Mouse (Mus musculus): ENCODE data around the gene Rtp2.

The Rtp2 gene

DNA sequence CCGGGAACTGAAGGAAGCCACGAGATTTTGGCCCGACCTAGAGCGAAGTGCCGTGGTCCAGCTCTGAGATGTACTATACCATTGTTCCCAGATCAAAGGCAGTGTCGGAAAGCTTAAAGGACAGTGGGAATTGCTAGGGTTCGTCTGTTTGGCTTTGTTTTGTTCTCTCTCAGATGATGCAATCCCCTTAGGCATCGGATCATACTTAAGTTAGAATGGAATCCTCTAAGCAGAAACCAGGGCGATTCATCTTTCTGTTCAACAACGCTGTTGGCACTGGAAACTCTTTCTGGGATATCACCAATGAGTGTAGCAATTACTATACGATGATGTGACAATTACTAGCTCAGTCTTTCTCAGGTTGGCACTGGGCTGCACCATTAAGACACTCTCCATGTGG lies at the start of gene Rtp2:
Gene Rtp2, minus strand, starts transcription at position 101 of the 400 bp plus-strand sequence.
- in situ Hi-C loops (cut with MboI, MseI) = no loop called here

DNA sequence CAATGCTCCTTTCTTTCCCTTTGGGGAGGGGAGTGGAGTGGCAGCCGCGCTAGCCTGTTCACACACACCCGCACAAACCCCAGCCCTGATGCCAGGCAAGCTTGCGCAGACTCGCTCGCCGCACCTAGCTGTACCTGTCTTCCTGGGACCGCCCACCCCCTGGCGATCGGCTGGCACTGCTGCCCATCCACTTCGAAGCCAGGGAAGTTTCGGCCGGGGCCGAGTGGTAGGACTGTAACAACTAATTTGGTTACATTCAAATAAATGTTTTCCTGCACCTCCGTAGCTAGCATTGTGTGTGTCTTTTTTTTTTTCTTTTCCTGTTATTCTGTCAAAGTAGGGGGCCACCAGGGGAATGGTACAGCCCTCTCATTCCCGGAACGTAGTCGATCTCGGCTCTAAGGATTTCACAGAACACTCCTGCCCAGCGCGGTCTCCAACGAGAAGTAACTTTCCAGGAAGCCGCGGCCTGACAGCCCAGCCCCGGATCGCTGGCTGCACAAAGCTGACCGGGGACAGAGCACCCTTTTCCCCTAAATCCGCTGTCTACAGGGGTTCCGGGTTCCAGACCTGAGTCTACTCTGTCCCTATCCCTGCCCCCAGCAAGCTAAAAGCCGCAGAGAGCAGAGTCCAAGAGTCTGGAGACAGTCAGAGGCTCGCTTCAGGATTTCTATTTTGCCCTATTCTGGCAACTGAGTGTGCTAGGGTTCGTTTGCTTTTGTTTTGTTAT lies 49.0 kb upstream of the Rtp2 start:
- in situ Hi-C loops (cut with MboI, MseI) = loop anchor here (5.0 to 10.0 kb wide), 5 partner anchors 526 to 1284 kb away; no protein-coding TSS in a partner anchor

DNA sequence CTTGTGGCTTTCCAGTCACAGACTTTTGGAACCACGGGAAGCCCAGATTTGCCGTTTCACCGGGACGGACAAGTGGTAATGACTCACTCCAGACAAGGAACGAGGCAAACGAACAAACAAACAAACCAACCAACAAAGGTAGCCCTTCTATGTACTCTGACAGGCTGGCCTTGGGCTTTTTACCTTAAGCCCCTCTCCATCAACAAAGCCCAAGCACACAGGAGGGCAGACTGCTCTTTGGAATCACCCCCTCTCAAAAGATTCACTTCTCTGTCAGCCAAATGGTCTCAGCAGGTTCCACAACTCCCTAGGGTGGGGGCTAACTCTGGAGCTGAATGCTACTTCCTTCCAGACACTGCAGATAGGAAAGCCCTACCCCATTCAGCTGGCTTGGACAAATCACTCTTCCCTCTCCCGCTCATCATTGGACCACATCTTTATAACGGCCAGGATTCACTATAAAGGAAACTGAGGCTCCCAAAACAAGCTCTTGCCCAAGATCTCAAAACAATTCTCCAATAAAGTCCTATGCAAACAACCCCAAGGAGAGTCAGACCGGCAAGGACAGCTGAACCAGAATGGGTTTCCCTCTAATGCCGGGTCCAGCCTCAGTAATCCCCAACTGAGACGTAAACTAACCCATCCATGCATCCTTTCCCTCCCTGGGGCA lies 48.1 kb upstream of the Rtp2 start:
- in situ Hi-C loops (cut with MboI, MseI) = loop anchor here (5.0 to 10.0 kb wide), 5 partner anchors 527 to 1284 kb away; no protein-coding TSS in a partner anchor

DNA sequence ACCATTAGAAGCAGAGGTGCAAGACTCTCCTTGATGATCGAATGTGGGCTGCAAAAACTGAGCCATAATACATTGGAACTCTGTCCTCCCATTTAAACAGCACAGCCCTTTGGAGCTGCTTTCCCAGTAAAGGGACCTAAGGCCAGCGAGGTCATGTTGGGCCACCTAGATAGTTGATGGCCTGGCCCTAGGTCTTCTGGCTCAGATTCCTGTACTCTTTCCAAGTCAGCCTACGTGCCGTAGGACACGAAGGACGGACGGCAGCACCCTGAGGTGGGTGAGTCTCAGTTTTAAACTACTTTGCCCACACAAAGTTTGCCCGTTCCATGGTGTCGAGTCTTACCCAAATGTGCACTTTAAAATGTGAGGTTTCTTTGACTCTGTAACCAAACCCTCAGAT lies 47.3 kb upstream of the Rtp2 start:
- in situ Hi-C loops (cut with MboI, MseI) = no loop called here

DNA sequence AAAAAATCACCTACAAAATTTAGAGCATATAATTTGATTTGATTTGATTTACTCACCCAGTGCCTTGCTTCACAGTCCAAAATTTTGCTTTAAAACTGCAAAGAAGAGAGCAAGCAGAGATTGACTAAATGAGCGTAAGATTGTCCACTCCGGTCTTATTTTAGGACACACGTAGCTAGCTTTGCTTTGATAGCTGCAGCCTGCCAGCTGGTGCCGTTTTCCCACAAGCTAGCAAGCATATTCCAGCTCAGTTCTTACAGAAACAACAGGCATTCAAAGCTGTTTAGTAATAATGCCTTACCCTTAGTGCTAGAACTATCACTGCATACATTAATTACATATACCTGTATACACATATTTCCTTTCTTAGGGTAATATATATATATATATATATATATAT lies 46.3 kb upstream of the Rtp2 start:
- in situ Hi-C loops (cut with MboI, MseI) = no loop called here

DNA sequence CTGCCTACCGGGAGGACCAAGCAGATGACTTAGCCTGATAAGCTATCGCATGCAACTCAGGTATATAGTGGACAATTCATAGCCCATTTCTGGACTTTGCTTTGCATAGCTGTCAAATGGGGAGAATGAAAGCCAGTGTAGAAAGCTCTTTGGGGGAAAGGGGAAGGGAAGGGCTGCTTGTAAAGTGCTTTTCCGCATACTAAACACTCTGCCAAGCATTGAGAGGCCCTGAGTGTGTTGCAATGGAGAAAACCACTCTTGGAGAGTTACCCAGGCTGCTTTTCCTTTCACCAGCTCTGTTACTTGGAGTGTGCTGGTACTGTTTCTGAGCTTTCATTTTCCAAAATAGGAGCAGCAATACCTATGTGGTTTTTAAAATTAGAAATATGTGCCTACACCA lies 45.5 kb upstream of the Rtp2 start:
- in situ Hi-C loops (cut with MboI, MseI) = no loop called here

DNA sequence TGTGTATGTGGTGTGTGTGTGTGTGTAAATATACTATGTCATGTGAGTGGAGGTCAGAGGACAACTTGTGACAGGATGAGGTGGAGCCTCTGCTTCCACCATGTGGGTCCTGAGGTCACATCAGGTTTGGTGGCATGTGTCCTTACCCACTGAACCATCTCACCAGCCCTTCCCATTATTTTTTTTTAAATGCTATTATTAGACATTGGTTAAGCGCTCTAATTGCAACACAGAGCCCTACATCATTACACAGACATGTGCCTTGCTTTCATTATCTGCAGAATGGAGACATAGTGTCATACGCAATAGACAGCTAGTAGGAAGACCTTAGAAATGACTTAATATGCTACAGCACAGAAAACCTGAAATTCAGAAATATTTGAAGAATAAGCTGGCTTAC lies 44.0 kb upstream of the Rtp2 start:
- in situ Hi-C loops (cut with MboI, MseI) = no loop called here

DNA sequence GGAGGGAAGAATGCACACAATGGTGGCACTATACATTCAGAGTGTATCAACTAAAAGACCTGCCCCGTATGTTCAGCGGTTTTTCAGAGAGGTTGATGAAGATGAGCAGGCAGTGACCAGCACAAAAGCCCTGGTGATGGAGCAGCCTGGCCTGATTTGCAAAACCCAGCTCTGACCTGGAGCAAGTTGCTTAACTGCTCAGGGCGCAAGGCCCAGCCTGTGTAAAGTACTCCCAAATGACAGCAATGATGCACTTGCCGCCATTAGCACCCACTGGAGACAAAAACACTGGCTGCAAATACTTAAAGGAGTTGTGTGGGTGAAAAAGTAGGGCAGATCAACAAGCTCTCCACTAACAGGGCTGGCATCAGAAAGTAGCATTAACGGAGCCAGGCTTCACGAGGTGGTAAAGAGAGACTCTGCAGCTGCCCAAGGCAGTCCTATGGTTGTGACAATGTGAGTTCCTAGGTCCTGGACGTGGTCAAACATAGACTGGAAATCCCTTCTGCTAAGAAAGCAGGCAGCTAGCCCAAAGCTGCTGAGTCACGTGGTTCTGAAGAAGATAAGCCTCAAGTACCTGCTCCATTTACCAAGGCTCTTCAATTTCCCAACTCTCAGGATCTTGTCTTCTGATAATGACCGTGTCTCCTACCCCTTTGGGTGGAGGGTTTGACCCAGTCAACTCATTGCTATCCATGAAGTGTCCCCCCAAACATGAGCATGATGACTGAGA lies 41.6 kb upstream of the Rtp2 start:
- in situ Hi-C loops (cut with MboI, MseI) = no loop called here

DNA sequence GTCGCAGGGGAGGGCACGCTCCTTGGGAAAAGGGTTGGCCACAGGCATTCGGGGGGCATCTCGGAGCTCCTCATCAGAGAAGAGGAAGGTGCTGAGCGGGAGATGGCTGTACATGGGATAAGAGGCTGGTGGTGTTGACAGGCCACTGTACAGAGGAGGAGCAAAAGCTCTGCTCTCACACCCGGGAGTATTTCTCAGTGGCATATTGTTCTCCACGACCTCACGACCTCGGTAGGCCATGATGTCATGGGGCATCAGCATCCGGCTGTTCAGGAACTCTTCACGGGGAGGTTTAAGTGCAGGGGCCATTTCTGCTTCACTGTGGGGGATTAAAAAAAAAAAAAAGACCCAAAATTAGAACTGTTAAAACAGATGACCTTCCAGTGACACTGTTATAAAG lies 40.7 kb upstream of the Rtp2 start:
- in situ Hi-C loops (cut with MboI, MseI) = no loop called here

DNA sequence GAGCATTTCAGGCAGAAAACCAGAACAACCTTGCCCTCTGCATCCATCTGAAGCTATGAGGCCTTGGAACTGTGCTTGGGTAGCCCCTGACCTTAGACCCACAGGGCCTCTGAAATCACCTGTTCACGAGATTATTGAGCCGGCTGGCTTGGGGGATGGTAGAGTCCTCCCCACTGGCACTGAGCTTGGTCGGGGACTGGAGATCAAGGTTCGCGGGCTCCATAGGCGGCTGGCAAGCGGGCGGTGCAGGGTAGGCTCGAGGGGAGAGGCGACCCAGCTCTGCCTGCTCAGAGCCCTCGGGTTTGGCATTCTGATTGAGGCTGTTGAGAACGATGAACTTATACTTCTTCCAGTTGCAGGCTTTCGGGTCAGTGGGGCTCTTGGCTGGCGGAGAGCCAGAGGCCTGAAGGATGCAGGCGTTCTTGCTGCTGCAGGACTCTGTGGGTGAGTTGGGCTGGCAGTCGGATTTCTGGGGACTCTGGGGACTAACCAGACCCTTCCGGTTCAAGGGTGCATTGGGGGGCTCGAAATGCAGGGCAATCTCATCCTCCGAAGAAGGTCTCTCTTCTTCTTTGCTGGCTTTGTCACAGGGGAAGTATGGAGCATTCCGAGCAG lies 40.0 kb upstream of the Rtp2 start:
- in situ Hi-C loops (cut with MboI, MseI) = no loop called here

DNA sequence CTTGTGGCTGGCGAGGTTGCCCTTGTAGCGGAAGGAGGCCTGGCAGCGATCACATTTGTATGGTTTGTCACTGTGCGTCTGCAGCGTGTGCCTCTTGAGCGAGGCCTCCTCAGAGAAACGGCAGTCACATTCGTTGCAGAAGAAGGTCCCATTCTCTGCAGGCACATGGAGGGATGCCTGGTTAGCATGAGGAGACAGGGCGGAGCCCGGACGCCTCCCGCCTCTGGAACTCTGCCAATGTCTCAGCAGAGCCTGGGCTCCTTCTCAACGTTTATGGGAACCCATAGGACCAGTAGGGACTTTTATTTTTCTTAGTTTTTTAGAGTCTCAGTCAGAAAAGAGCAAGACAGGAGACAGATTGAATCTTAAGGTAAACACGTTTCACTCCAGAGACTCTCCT lies 37.7 kb upstream of the Rtp2 start:
- in situ Hi-C loops (cut with MboI, MseI) = loop anchor here (10.0 kb wide), 1 partner anchor 1375 kb away; no protein-coding TSS in a partner anchor

DNA sequence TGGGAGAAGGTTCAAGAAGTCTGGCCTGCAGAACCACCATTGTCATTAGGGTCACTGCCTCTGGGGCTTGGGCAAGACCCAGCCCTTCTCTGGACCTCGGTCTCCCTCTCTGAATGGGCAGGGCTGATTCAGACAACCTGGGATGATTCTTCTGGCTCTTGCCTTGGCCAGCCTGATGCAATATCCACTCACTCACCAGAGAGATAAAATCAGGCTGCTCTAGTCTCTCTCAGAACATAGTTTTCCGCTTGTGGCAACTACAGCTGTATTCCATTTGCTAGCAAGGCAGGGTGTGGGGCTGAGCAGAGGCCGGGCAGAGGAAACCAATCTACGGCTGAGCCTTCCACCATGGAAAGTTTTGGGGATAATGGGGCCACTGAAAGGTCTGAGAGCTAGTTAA lies 36.7 kb upstream of the Rtp2 start:
- in situ Hi-C loops (cut with MboI, MseI) = loop anchor here (10.0 kb wide), 1 partner anchor 1376 kb away; no protein-coding TSS in a partner anchor

DNA sequence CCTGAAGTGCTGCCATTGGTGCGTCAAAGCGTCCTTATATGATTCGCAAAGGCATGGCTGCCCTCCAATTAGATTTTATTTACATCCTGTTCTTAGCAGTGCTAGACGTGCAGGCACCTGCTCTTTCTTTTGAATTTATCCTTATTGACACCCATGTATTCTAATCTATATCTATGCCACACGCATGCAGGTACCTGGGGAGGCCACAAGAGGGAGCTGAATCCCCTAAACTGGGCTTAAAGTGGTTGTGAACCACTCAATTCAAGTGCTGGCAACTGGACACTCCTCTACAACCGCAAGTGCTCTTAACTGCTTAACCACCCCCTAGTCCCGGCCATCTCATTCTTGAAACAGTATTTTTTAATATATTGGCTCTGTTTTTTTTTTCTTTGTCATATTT lies 35.1 kb upstream of the Rtp2 start:
- in situ Hi-C loops (cut with MboI, MseI) = loop anchor here (10.0 kb wide), 1 partner anchor 1378 kb away; no protein-coding TSS in a partner anchor

DNA sequence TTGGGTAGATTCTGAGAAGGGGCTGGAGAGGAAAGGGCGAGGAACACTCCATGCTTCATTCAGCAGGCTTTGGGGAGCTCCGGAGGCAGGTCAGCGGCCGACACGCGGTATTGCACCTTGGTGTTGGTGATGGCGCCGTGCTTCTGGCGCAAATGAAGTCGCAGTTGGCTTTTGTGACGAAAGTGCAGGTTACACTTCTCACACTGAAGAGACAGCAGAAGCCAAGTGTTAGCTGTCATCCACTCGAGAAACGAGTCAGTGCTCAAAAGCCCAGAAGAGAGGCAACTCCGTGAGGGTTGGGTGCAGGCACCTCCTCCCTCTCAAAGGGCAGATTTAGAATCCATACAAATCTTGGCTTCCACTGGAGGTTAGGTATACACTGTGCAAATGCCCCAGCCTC lies 33.9 kb upstream of the Rtp2 start:
- in situ Hi-C loops (cut with MboI, MseI) = loop anchor here (10.0 kb wide), 1 partner anchor 1379 kb away; no protein-coding TSS in a partner anchor

DNA sequence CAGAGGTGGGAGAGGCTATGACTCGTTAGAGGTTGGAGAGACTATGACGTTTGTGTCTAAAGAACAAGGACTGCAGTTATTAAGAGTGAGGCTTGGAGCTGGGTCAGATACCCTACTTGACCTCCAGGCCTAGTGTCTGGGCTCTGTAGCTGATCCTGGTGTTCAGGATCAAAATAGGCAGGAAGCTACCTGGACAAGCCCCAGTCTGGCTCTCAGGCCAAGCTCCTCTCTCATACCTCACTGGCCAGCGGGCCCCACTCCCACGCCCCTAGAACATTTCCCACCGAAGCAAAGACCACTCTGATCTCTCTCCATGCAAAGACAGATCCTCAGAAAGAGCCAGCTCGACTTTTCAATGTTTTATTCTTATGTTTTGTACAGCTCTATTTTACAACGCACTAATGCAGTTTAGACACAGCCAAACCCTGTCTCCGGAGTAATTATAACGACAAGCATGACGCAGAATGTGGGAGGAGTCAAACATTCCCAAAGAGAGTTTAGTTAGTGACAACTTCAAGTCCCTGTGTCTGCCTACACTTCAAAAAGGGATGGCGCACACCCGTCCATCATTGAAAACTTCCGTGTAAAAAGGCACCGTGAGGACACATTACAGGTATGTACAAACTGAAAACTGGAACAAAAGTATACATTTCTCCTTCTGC lies 32.6 kb upstream of the Rtp2 start:
- in situ Hi-C loops (cut with MboI, MseI) = loop anchor here (10.0 kb wide), 1 partner anchor 1380 kb away; no protein-coding TSS in a partner anchor

DNA sequence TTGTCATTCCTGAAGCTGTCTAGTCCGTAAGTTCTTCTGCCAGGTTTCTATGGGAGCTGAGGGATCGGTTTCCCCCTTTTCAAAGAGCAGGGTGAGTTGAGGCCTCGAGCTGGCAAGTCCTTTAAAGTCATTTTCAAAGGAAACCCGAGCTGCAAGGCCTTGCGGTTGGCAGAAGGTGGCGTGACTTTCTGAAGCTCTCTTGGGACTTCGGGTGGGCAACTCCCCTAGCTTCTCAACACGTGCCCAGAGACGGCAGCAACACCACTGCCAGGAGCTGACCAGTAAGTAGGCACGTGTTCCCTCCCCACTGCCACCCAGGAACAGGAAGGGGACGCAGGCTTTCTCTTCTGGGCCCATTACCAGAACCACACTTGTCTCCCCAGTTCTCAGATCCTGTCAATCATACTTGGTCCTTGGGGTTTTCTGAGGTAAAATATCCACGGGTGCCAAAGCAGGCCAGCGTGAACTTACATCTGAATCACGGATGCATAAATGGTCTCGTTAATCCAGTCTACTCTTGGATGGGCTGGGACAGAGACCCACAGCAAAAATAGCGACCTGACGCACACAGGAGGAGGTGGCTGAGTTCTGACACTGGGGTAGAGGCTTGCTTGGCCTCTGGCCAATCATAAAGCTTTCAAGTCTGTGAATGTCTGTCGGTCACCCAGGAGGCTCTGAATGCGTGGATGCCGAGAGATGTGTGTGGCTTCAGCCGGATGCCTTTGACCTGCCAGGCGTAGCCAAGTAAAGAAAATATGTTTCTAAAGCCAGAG lies 31.9 kb upstream of the Rtp2 start:
- in situ Hi-C loops (cut with MboI, MseI) = loop anchor here (10.0 kb wide), 1 partner anchor 1381 kb away; no protein-coding TSS in a partner anchor

DNA sequence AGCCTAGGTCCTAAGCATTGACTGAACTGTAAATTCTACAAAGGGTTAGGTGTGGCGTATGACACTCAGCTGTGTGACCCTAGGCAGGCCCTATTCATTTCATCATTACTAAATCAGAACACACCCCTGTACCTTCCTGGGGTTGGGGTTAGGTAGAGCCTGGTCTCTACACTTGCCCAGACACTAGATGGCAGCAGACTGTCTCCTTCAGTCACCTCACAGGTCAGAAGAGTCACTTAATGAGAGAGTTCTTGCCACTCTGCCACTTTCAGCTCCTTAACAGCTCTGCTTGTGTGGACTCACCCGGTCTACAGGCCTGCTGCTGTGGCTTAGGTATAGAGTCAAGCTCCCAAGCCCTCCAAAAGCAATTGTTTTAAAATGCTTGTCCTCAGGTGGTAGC lies 30.2 kb upstream of the Rtp2 start:
- in situ Hi-C loops (cut with MboI, MseI) = loop anchor here (10.0 kb wide), 1 partner anchor 1382 kb away; no protein-coding TSS in a partner anchor

DNA sequence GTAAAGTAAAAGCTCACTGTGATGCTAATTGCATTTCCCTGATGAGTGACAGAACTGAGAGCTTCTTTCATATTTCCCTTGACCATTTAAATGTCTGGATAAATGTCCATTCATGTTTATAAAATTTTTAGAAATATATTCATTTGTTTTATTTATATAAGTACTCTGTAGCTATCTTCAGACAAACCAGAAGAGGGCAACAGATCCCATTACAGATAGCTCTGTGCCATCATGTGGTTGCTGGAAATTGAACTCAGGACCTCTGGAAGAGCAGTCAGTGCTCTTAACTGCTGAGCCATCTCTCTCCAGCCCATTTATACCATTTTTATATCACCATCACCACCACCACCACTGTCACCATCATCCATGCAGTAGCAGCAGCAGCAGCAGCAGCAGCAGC lies 26.7 kb upstream of the Rtp2 start:
- in situ Hi-C loops (cut with MboI, MseI) = loop anchor here (5.0 kb wide), 2 partner anchors 507 to 1303 kb away; no protein-coding TSS in a partner anchor

DNA sequence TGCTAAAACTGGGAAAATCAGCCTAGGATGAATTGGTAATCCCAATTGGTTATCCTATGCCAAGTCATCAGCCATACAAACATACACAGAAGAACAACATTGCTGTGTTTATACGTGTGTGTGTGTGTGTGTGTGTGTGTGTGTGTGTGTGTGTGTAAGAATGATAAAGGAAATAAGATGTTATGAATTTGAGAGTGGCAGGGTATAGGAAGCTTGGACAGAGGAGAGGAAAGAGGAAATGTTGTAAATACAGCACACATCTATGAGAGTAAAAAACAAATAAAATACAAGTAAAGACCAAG lies 21.7 kb upstream of the Rtp2 start:
- in situ Hi-C loops (cut with MboI, MseI) = no loop called here

DNA sequence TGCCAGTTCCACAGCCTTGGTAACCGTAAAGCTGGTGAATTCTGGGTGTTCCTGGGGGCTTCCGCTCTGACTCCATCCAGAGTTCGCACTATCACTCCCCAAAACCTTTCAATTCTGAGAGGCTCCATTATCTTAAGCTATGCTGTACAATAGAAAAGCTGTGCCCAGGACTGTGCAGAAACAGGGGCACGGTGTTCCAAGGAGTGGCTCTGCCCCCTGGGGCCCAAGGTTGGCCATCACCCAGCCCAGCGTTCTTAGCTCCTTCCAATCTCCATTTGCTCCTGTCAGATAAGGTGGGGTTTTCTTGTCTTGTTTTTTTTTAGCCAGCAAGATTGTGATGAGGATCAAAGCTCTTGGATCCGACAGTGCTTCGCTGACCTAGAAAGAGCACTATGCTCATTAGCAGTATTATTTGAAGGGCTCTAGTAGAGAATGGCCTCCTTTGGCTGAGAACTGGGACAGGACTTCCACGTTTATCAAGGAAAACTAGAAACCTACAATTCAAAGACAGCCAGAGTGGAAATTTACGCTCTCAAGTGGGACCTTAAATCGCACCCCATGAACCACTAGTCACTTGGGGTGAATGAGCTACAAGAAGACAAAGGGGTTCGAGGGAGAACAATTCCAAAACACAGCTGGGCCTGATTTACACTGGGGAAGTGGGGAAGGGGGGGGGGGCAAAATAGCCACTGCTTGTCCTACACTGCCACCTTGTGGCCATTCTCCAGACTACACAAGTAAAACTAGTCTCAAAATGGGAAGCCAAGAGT lies 21.2 kb upstream of the Rtp2 start:
- in situ Hi-C loops (cut with MboI, MseI) = no loop called here

Measured in T-helper 1 cell (primary cell).